Mouse (Mus musculus) urinary bladder, postnatal 25 days (tissue): Measurements from ENCODE around the gene Mzt1.

Experiments
- DNase-seq: peaks from one replicate; pipeline ENCODE4 v3.0.0; 2022; ENCODE audit warnings: low spot score

Mzt1 gene

GRCm38 (mm10) chr14:99010920-99011313 is 35.0 kb downstream of the Mzt1 start:
- DNase-seq: no peak

GRCm38 (mm10) chr14:99010224-99010919 is 35.6 kb downstream of the Mzt1 start:
- no peak for DNase-seq

- DNase-seq: no peak
These were observed 51.7 kb downstream of the Mzt1 start, which contains the start of gene Rpl36a-ps1 for GRCm38 (mm10) chr14:98994218-98994617. Gene Rpl36a-ps1 (minus strand): TSS chr14:98994318.

- no peak for DNase-seq
These were observed 53.5 kb downstream of the Mzt1 start for GRCm38 (mm10) chr14:98992482-98992881.

GRCm38 (mm10) chr14:98990636-98991035 is 55.3 kb downstream of the Mzt1 start:
- DNase-seq: no peak

GRCm38 (mm10) chr14:98989818-98990217 is 56.1 kb downstream of the Mzt1 start:
- DNase-seq: no peak
